Mouse (Mus musculus): ENCODE data around the gene Trpv5. TPM values are rescaled to one million over a fixed set of nuclear protein-coding genes. Genes with fewer than 3 reads are reported as not detected.

Trpv5 gene
- total RNA-seq, 2 experiments from 2014 or later, result not detected

Other genes with a start within 250 kb of the Trpv5 start
- not detected for gene Gm10334, start 234.6 kb downstream of the Trpv5 start, total RNA-seq (2021)
- not detected for gene Prss1, start 221.8 kb downstream of the Trpv5 start, total RNA-seq (2021)
- gene Prss2, start 159.0 kb downstream of the Trpv5 start, total RNA-seq (2021), result not detected
- 10 to 100 TPM; 75.5 to 80.5 TPM for gene Ephb6, start 75.3 kb downstream of the Trpv5 start, total RNA-seq (2021)
- gene Trpv6, start 44.4 kb downstream of the Trpv5 start, total RNA-seq (2021), result under 1 TPM; 0.59 to 0.81 TPM
- gene Llcfc1, start 3.7 kb upstream of the Trpv5 start, total RNA-seq (2021), result not detected
- gene Kel, start 23.6 kb upstream of the Trpv5 start, total RNA-seq (2021), result not detected
- gene Olfr459, start 94.4 kb upstream of the Trpv5 start, total RNA-seq (2021), result not detected
- not detected for gene Pip, start 166.8 kb upstream of the Trpv5 start, total RNA-seq (2021)
- not detected for gene Sval2, start 172.2 kb upstream of the Trpv5 start, total RNA-seq (2021)